Mouse (Mus musculus): ENCODE results near the gene Catsper3.

- no peak for TF ChIP-seq CTCF (IDR thresholded peaks at IDR 0.05 in 2 of 3, conservative IDR thresholded peaks at IDR 0.05 in 1 of 3; ENCODE audit: control insufficient read depth in 1 of 3, insufficient read depth in 1 of 3, low read depth in 2 of 3, low read length in 3 of 3, poor library complexity in 1 of 3, severe bottlenecking in 1 of 3)
- TF ChIP-seq MXI1 (IDR thresholded peaks at IDR 0.05; ENCODE audit: low read depth, low read length): no peak
- no peak for TF ChIP-seq TBP (IDR thresholded peaks at IDR 0.05; ENCODE audit: low read depth, low read length)
- no peak for TF ChIP-seq POLR2A (IDR thresholded peaks at IDR 0.05; ENCODE audit: control insufficient read depth in 1 of 2, insufficient read depth in 1 of 2, low read depth in 1 of 2, low read length in 2 of 2, poor library complexity in 1 of 2)
Observed at GRCm38 (mm10) chr13:55809041-55809623, 24.8 kb downstream of the Catsper3 start.

Measured in MEL (cell line).